Mouse (Mus musculus) liver, embryonic 13.5 days (tissue): Measurements from ENCODE around the gene Olfr1495. TPM values are rescaled to one million over a fixed set of nuclear protein-coding genes. Genes with fewer than 3 reads are reported as not detected.

ENCODE experiments used
- polyA plus RNA-seq: library from polyadenylated mRNA; unstranded; fragments of >200 nt; fragmentation: Nextera tagmentation; extraction: Ambion mirVana; gene quantifications from 2 replicates; pipeline ENCODE4 v1.2.1, GENCODE M21; 2015

Gene Olfr1495
- polyA plus RNA-seq, 1 experiment from 2014 or later = not detected

Other genes with a start within 250 kb of the Olfr1495 start
- gene Olfr1480, start 236.7 kb upstream of the Olfr1495 start, polyA plus RNA-seq = not detected in 2 replicates
- not detected in 2 replicates for gene Olfr1484, start 181.1 kb upstream of the Olfr1495 start, polyA plus RNA-seq
- gene Olfr1487, start 147.2 kb upstream of the Olfr1495 start, polyA plus RNA-seq = not detected in 2 replicates
- gene Olfr1489, start 133.0 kb upstream of the Olfr1495 start, polyA plus RNA-seq = not detected in 2 replicates
- gene Olfr1490, start 113.5 kb upstream of the Olfr1495 start, polyA plus RNA-seq = not detected in 2 replicates
- gene Olfr1491, start 67.3 kb upstream of the Olfr1495 start, polyA plus RNA-seq = not detected in 2 replicates
- not detected in 2 replicates for gene Olfr1493-ps1, start 41.3 kb upstream of the Olfr1495 start, polyA plus RNA-seq
- gene Olfr1494, start 24.9 kb upstream of the Olfr1495 start, polyA plus RNA-seq = not detected in 2 replicates
- not detected in 2 replicates for gene Olfr1496, start 13.3 kb downstream of the Olfr1495 start, polyA plus RNA-seq
- not detected in 2 replicates for gene Olfr1497, start 33.6 kb downstream of the Olfr1495 start, polyA plus RNA-seq
- not detected in 2 replicates for gene Olfr1499, start 54.8 kb downstream of the Olfr1495 start, polyA plus RNA-seq
- gene Olfr1500, start 65.9 kb downstream of the Olfr1495 start, polyA plus RNA-seq = not detected in 2 replicates
- gene Olfr1501, start 86.1 kb downstream of the Olfr1495 start, polyA plus RNA-seq = not detected in 2 replicates
- not detected in 2 replicates for gene Olfr1502, start 97.2 kb downstream of the Olfr1495 start, polyA plus RNA-seq
- gene Olfr1504, start 133.3 kb downstream of the Olfr1495 start, polyA plus RNA-seq = not detected in 2 replicates
- gene Olfr1505, start 148.9 kb downstream of the Olfr1495 start, polyA plus RNA-seq = not detected in 2 replicates